10 mouse cellular contexts compared by ENCODE assay signal in the genomic region with DNA sequence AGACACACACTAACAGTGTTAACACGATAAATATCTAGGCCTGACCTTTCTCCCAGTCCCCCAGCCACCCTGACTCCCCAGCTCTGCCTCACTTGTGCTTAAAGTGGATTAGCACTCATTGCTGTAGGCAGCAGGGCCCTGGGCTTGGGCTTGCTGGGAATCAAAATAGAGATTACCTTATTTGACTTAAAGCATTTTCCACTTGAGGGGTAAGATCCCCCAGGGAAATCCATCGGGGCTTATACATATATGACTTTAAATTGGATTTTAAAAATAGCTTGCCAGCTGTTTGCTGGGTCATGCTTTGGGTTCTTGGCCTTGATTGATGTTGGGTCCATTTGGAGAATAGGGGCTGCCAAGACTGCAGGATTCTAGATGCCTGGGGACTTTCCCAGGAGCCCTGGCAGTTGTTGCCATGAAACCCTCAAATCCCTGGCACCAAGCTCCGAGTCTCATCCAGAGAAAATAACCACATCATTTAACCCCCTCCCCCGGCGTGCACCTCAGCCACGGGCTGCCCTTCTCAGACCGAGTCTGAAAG. TPM values are rescaled to one million over a fixed set of nuclear protein-coding genes. Genes with fewer than 3 reads are reported as not detected.
A peak's percentile ranks its signal among the peaks of the same experiment; 100 is the strongest.
DNase-seq lines count a peak whose midpoint lies in the region; ATAC-seq lines count a peak whose summit lies in the region.
"Had no signal": no experiment of that assay in that cellular context is flagged by ENCODE, and none has a peak within 500 bp of the region (broad histone marks: within the 10 kb centered on the region; RNA-seq: fewer than 3 reads in every experiment).

No protein-coding gene starts in this region.

- ATAC-seq in midbrain, embryonic 11.5 days (ENCODE audit: low FRiP score) = peak; percentile 67

- H3K4me2 ChIP-seq in midbrain, embryonic 11.5 days = no peak overlapping the region

- WGBS in midbrain, embryonic 11.5 days = 57% methylated on average over 7 of the region's 7 CpGs

- H3K9me3 ChIP-seq in midbrain, embryonic 11.5 days (ENCODE audit: control insufficient read depth, low read length) = no peaks in the 10 kb centered on the region

- H3K4me3 ChIP-seq in midbrain, embryonic 11.5 days (ENCODE audit: low read depth, low read length) = no peak overlapping the region

- H3K27me3 ChIP-seq in midbrain, embryonic 11.5 days (ENCODE audit: control insufficient read depth, insufficient read depth, low read length) = no peaks in the 10 kb centered on the region

- H3K4me1 ChIP-seq in midbrain, embryonic 11.5 days (ENCODE audit: control insufficient read depth, insufficient read depth, low read length) = 0 out of 2 replicates have a peak, but pooled peaks cover 3% of the 10 kb centered on the region

- H3K27ac ChIP-seq in midbrain, embryonic 11.5 days (ENCODE audit: low read depth, low read length) = peak overlapping the region; percentile 25; the same call in 1 of the 2 replicates
- H3K27ac ChIP-seq: macrophage had no signal

- H3K36me3 ChIP-seq in midbrain, embryonic 11.5 days (ENCODE audit: control insufficient read depth, insufficient read depth, low read length) = no peaks in the 10 kb centered on the region

- peak; percentile 35 for DNase-seq in adrenal gland, postnatal 10 days
- DNase-seq in adrenal gland, adult 2 months = no peak
- peak; percentile 50 for DNase-seq in layer of hippocampus, adult 11-12 months (ENCODE audit: low spot score)
- DNase-seq in layer of hippocampus, adult 9-10 months (ENCODE audit: low spot score) = no peak
- DNase-seq in fat pad, adult 2 months (ENCODE audit: extremely low read depth, low read depth, low spot score) = peak; percentile 76
- no peak for DNase-seq in midbrain, embryonic 11.5 days (ENCODE audit: low spot score, missing footprints)
- DNase-seq in c-Kit-positive CD71-positive TER-119-positive erythroid progenitor cells, embryonic 14.5 days (ENCODE audit: low spot score) = no peak
- no peak for DNase-seq in adrenal gland, adult 8-10 months
- DNase-seq: thymus, postnatal 25 days had no signal

- H3K9ac ChIP-seq in midbrain, embryonic 11.5 days (ENCODE audit: low read length) = no peak overlapping the region

RNA-seq across cellular contexts. Expression of gene Mat2a, which starts 15.5 kb away (rescaled TPM):
- total RNA-seq in adrenal gland, postnatal 10 days (2021) = 100 to 1,000 TPM; 225 to 245 TPM
- 100 to 1,000 TPM; 203 to 251 TPM for total RNA-seq in adrenal gland, adult 2 months (2021)
- 121 and 150 TPM in 2 replicates for polyA plus RNA-seq in adrenal gland, adult 2 months (2012; rRNA removed)
- polyA plus RNA-seq in midbrain, embryonic 11.5 days (2014; fragmentation: Nextera tagmentation; extraction: Ambion mirVana) = 463 and 499 TPM in 2 replicates
- 100 to 1,000 TPM; 191 to 262 (median 238) TPM for total RNA-seq in adrenal gland, adult 8-10 months (2022)

RNA-seq across cellular contexts. Expression of gene Ggcx, which starts 40.8 kb away (rescaled TPM):
- total RNA-seq in adrenal gland, postnatal 10 days (2021) = 10 to 100 TPM; 42.4 to 42.7 TPM
- total RNA-seq in adrenal gland, adult 2 months (2021) = 10 to 100 TPM; 47.1 to 68.7 TPM
- 30.2 and 34.5 TPM in 2 replicates for polyA plus RNA-seq in adrenal gland, adult 2 months (2012; rRNA removed)
- 9.4 and 12.2 TPM in 2 replicates for polyA plus RNA-seq in midbrain, embryonic 11.5 days (2014; fragmentation: Nextera tagmentation; extraction: Ambion mirVana)
- 10 to 100 TPM; 58.6 to 91.3 (median 75.3) TPM for total RNA-seq in adrenal gland, adult 8-10 months (2022)

Comparison
In these comparisons a context has a peak if more than half of its experiments do, and no peak if none do; other contexts are left out.
1. DNase-seq: peak in adrenal gland, postnatal 10 days (single experiment), layer of hippocampus, adult 11-12 months (single experiment) and fat pad, adult 2 months (single experiment); none in adrenal gland, adult 2 months (single experiment), layer of hippocampus, adult 9-10 months (single experiment), midbrain, embryonic 11.5 days (single experiment), c-Kit-positive CD71-positive TER-119-positive erythroid progenitor cells, embryonic 14.5 days (single experiment) and adrenal gland, adult 8-10 months (single experiment).